Mouse (Mus musculus) heart, embryonic 12.5 days (tissue): ENCODE measurements at regions not wholly inside any gene's neighbourhood (a gene's known extent, or its start where the extent isn't known, plus 50 kb on each side); places are given as distances from the start of the nearest gene placed in this dataset.

ENCODE experiments used
- ATAC-seq: fragments of 200-750 bp; cut with Nextera tagmentation; 2 replicates; pipeline ENCODE4 v1.8.0; 2017; ENCODE audit warnings: moderate TSS enrichment, moderate library complexity; ENCODE audit not compliant: insufficient number of reproducible peaks, low FRiP score
- H3K27ac ChIP-seq: fragments of 300-500 bp; sonication (generic); 2 replicates; pipeline ENCODE4 v1.5.1; 2016; ENCODE audit warnings: mild to moderate bottlenecking, moderate library complexity; ENCODE audit not compliant: poor library complexity, severe bottlenecking
- H3K27me3 ChIP-seq: fragments of 300-500 bp; sonication (generic); replicated peaks from 2 replicates; pipeline ENCODE4 v1.6.1; 2016; ENCODE audit warnings: mild to moderate bottlenecking, moderate library complexity
- H3K36me3 ChIP-seq: fragments of 300-500 bp; sonication (generic); 2 replicates; pipeline ENCODE4 v1.6.1; 2016; ENCODE audit warnings: mild to moderate bottlenecking, moderate library complexity
- H3K4me1 ChIP-seq: fragments of 300-500 bp; sonication (generic); replicated peaks from 2 replicates; pipeline ENCODE4 v1.6.1; 2016; ENCODE audit warnings: mild to moderate bottlenecking
- H3K4me2 ChIP-seq: fragments of 300-500 bp; sonication (generic); 2 replicates; pipeline ENCODE4 v1.6.1; 2016; ENCODE audit warnings: mild to moderate bottlenecking, moderate library complexity
- H3K4me3 ChIP-seq: fragments of 300-500 bp; sonication (generic); 2 replicates; pipeline ENCODE4 v1.5.1; 2016; ENCODE audit warnings: mild to moderate bottlenecking
- H3K9ac ChIP-seq: fragments of 300-500 bp; sonication (generic); 2 replicates; pipeline ENCODE4 v1.6.1; 2016; ENCODE audit warnings: mild to moderate bottlenecking, moderate library complexity
- H3K9me3 ChIP-seq: fragments of 300-500 bp; sonication (generic); replicated peaks from 2 replicates; pipeline ENCODE4 v1.6.1; 2016; ENCODE audit warnings: mild to moderate bottlenecking, moderate library complexity
- WGBS: fragments of 180-500 bp; shearing (Covaris S2); methylation state at CpG from one replicate; pipeline ENCODE4 v1.1.7; 2016; 5-methylcytosine and 5-hydroxymethylcytosine counted together

DNA sequence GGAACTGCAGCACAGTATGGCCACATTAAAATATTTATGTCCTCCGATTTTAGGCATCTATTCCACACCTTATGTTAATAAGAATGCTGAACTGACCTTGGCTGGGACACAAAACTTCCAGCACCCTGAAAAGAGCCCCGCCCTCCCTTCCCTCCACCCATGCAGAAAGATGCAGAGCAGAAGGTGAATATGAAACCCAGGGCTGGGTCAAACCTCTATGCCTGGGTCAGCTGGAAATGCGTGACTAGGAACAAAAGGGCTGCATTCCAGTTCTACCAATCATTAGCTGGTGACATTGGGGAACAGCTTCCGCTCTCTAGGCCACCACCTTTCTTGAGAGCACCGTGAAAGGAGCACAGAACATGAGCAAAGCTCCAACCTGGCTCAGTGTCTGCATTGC lies 114.9 kb upstream of the Slc24a5 start:
- no peak overlapping the region for H3K4me3 ChIP-seq
- no peak overlapping the region for H3K4me2 ChIP-seq
- H3K27ac ChIP-seq = no peak overlapping the region
- no peaks in the 10 kb centered on the region for H3K9me3 ChIP-seq
- no peak for ATAC-seq
- no peak overlapping the region for H3K9ac ChIP-seq
- H3K27me3 ChIP-seq = no peaks in the 10 kb centered on the region
- WGBS = 70% methylated on average over 5 of the region's 5 CpGs
- no peaks in the 10 kb centered on the region for H3K36me3 ChIP-seq
- no peaks in the 10 kb centered on the region for H3K4me1 ChIP-seq

DNA sequence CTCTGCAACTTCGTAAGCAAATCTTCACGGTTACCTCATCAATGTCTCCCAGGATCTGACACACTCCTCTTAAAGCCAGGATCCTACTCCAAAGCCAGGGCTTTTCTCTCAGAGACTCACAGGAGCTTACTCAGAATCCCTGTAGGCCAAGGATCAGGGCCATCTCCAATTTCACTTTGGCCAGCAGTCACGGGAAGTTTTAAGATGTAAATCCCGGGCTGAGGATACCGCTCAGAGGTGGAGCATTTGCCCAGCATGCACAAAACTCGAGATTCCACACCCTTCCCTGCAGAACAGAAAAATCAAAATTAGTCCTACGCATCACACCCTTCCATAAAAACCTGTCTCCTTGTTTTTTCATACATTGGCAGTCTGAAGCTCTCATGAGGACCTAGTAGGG lies 112.1 kb upstream of the Slc24a5 start:
- WGBS = 48% methylated on average over 7 of the region's 7 CpGs
- H3K4me1 ChIP-seq = peaks cover 4% of the 10 kb centered on the region; the same call in 1 of the 2 replicates
- H3K27ac ChIP-seq = no peak overlapping the region
- H3K4me2 ChIP-seq = no peak overlapping the region
- no peaks in the 10 kb centered on the region for H3K27me3 ChIP-seq
- H3K4me3 ChIP-seq = no peak overlapping the region
- ATAC-seq = no peak
- H3K9me3 ChIP-seq = no peaks in the 10 kb centered on the region
- no peaks in the 10 kb centered on the region for H3K36me3 ChIP-seq
- H3K9ac ChIP-seq = no peak overlapping the region

DNA sequence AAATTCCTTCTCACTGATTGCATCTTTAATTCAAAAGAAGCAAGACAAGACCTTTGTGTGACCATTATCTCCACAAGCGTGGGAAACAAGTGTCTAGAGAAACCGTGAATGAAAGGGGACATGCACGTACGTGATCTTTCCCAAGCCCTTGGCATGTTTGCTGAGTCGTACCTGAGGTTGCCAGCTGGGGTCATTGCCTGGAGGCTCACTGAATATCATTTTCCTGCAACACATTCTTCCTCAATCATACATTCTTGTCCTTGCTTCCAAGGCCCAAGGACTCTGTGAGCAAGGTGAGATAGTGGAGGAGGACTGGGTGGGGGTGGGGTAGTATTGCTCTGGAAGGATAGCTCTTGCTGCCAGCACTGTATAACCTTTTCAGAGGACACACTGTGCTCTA lies 108.5 kb upstream of the Slc24a5 start:
- no peaks in the 10 kb centered on the region for H3K36me3 ChIP-seq
- no peak for ATAC-seq
- 75% methylated on average over 5 of the region's 5 CpGs for WGBS

DNA sequence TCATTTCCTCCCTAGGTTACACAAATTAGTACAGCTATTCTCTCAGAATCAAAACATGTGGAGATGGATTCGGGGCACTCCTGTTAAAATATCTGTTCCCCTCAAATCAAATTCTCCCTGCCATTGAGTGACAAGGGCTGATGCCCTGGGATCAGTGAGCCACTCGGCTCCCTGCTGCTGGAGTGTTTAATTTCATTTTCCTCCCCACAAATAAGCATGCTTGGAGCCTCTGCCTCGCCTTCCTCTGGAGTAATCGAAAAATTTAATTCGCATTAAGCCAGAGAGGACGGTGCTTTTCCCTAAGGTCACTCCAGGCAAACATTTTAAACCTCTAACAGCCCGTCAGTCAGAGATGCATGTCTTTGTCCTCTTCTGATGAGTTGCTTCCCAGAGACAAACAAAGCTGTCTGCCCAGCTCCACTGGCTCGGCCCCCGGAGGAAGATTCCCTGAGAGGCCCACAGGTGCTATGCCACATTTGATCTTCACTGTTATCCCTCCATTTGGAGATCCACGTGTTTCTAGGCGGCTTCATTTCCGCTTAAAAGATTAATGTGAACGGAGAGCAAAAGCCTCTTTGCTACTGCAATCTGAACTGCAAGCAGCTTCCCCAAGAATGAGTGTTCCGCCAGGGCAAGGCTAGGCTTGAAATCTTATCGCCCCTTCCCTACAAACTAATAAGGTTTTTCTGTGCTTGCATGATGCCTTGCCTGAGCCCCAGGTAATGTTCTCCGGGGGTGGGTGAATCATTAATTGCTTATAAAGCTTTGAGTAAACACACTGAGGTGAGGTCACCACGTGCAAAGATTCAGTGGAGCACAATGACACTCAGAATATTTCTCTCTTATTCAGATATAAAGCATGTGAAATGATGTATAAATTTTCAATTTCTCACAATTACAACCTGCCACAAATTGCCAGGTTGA lies 95.8 kb upstream of the Slc24a5 start:
- Histone ChIP-seq H3K27me3 (no peaks in the 10 kb centered on the region), H3K27ac (no peak overlapping the region)
- 60% methylated on average over 17 of the region's 17 CpGs for WGBS

More for the DNA sequence above, 108.5 kb upstream of the Slc24a5 start:
- Histone ChIP-seq H3K4me2 (no peak overlapping the region), H3K9me3 (no peaks in the 10 kb centered on the region), H3K4me3 (no peak overlapping the region), H3K4me1 (peaks cover 4% of the 10 kb centered on the region; the same call in 1 of the 2 replicates), H3K27me3 (no peaks in the 10 kb centered on the region), H3K9ac (no peak overlapping the region), H3K27ac (no peak overlapping the region)

DNA sequence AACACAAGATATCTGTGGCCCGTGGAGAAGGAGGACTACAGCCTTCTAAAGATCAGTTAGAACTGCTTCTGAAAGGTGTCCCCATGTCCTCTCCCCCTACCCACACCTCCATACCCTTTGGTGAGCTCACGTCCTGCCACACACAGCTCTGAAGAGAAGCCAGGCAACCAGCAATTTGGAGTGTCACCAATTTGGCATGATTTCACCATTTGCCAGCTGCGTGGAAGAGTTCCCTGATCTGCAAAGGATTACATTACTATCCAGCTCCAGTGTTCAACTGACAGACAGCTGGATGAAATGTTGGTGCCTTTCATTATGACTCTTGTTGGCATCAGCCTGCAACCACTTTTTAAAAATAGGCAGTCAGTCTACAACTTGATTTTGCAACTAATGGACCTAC lies 92.8 kb upstream of the Slc24a5 start:
- Histone ChIP-seq H3K27me3 (no peaks in the 10 kb centered on the region), H3K4me2 (no peak overlapping the region), H3K36me3 (no peaks in the 10 kb centered on the region), H3K27ac (no peak overlapping the region), H3K4me3 (no peak overlapping the region), H3K9ac (no peak overlapping the region), H3K4me1 (0 out of 2 replicates have a peak, but pooled peaks cover 4% of the 10 kb centered on the region), H3K9me3 (no peaks in the 10 kb centered on the region)
- WGBS = 68% methylated on average over 3 of the region's 3 CpGs
- ATAC-seq = no peak

More for the DNA sequence above, 95.8 kb upstream of the Slc24a5 start:
- Histone ChIP-seq H3K9me3 (no peaks in the 10 kb centered on the region), H3K4me2 (no peak overlapping the region), H3K4me3 (no peak overlapping the region), H3K36me3 (no peaks in the 10 kb centered on the region), H3K9ac (no peak overlapping the region), H3K4me1 (0 out of 2 replicates have a peak, but pooled peaks cover 4% of the 10 kb centered on the region)
- no peak for ATAC-seq

DNA sequence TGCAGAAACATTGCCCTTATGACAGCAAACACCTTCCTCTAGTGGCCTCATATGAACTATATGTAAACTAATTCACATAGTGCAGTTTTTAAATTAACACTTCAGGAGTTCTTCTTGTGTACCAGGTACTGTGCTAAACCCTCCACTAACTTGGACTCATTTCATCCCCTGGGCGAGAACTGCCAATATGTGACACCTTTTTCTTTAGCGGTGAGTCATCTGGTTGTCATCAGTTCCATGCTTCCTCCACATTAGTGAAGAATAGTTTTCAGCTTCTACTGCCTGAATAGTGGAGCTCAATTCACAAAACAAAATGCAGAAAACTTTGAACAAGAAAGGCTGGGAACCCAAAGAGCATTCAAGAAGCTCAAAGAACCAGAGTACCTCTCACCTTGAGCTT lies 76.9 kb upstream of the Slc24a5 start:
- H3K9me3 ChIP-seq = no peaks in the 10 kb centered on the region
- no peak overlapping the region for H3K4me3 ChIP-seq
- H3K27ac ChIP-seq = no peak overlapping the region
- no peak overlapping the region for H3K4me2 ChIP-seq
- ATAC-seq = no peak
- 77% methylated on average over 2 of the region's 2 CpGs for WGBS
- no peaks in the 10 kb centered on the region for H3K4me1 ChIP-seq
- no peak overlapping the region for H3K9ac ChIP-seq
- H3K36me3 ChIP-seq = no peaks in the 10 kb centered on the region
- no peaks in the 10 kb centered on the region for H3K27me3 ChIP-seq

DNA sequence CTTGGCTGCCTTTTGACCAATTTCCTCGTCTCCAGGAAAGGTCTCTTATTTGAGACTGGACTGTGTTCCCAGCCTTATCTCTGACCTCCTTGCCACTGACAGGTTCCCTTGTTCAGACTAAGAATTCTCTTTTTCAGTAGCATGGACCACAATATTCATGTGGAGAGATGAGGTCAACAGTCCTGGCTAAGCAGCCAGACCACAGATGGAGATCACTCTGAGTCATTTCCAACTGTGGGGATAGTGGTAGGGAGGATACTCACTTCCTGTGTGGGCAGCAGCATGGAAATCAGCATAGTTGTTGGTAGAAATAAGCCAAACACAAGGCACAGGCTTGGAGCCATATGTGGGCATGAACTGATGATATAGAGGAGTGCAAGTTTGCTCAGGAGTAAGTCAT lies 52.9 kb upstream of the Slc24a5 start:
- Histone ChIP-seq H3K4me3 (no peak overlapping the region), H3K27me3 (no peaks in the 10 kb centered on the region), H3K4me2 (no peak overlapping the region), H3K9ac (no peak overlapping the region), H3K27ac (no peak overlapping the region), H3K4me1 (no peaks in the 10 kb centered on the region), H3K9me3 (no peaks in the 10 kb centered on the region), H3K36me3 (no peaks in the 10 kb centered on the region)
- no peak for ATAC-seq
- WGBS = 35% methylated on average over 1 of the region's 1 CpGs

DNA sequence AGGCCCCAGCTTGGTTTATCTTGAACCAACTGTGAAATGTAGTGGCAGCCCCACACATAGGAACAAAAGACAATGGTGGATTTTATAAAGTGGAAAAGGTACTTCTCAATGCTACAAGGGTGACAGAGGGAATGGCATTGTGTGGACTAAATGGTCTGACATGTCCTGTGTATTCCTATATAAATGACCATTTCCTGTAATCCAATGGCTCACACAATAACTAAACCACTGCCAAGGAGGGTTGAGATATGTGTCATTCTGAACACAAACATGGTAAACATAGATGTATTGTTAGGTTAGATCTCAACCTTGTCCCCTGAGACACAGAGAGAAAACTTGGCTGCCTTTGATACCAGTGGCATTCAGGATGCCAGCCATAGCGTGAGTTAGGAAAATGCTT lies 51.0 kb upstream of the Slc24a5 start:
- Histone ChIP-seq H3K27ac (no peak overlapping the region), H3K4me2 (no peak overlapping the region), H3K4me3 (no peak overlapping the region), H3K9me3 (no peaks in the 10 kb centered on the region), H3K36me3 (no peaks in the 10 kb centered on the region), H3K27me3 (no peaks in the 10 kb centered on the region), H3K4me1 (no peaks in the 10 kb centered on the region), H3K9ac (no peak overlapping the region)
- WGBS = 69% methylated on average over 1 of the region's 1 CpGs
- no peak for ATAC-seq
